Mouse (Mus musculus) left cerebral cortex, adult 8-10 months (tissue): ENCODE measurements around the gene Gm9195. TPM values are rescaled to one million over a fixed set of nuclear protein-coding genes. Genes with fewer than 3 reads are reported as not detected.

ENCODE experiments used
- DNase-seq, 2 experiments: peaks; one replicate each; pipeline ENCODE4 v3.0.0; 2022; ENCODE audit warnings: low spot score in 2 of 2
- total RNA-seq, 4 experiments: library from RNA; stranded (reverse); gene quantifications; 2 replicates each; pipeline ENCODE4 v1.2.4; 2022

The Gm9195 gene
- total RNA-seq, result not detected

DNA sequence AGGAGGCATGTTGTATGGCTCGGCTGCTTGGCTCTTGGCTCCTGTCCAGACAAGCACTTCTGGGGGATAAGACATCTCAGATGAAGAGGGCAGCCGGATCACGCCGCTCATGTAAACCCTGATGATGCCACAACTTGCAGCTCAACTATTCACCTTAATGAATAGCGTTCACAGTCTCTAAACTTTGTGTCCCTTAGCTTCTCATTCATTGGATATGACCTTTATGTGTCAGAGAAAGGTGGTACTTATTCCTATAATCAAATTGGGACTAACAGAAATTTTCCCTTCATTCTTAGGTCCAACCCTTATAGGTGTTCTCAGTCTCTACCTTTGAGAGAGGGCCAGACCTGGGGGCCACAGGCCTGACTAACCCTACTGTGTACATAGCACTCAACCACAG, at the start of gene Gm9195:
TSS of gene Gm9195 (minus strand) at position 101 of the 400 bp plus-strand sequence.
- DNase-seq, result no peak

DNA sequence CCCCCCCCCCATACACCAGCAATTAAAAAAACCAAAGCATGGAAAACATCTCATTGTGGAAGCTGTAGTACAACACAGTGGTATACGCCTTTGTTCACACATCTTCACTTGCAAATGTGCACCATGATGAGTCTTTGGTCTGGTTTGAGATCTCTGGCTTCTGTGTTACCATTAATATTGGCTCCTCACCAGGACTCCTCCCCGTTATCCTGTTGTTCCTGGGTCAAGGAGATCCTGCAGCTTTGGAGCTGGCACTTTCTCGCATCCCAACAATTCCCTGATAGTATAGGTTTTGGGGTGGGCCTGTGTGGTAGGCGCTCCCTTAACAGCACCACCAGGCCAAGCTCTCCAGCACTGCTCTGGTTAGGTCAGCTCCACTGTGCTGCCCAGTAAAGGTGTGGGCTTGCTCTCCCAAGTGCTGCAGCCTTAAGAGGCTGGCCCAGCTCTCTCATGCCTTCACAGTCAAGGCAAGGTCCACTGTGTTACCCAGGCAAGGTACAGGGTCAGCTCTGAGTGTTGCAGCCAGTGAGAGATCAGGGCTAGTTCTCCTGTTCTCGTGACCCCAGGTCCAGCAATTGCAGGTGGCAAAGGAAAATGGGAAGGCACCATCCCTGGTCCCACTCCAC, 44.9 kb upstream of the Gm9195 start:
- DNase-seq, result no peak

- DNase-seq, result no peak
These were observed 42.2 kb upstream of the Gm9195 start for GRCm38 (mm10) chr14:72533862-72534261.

DNA sequence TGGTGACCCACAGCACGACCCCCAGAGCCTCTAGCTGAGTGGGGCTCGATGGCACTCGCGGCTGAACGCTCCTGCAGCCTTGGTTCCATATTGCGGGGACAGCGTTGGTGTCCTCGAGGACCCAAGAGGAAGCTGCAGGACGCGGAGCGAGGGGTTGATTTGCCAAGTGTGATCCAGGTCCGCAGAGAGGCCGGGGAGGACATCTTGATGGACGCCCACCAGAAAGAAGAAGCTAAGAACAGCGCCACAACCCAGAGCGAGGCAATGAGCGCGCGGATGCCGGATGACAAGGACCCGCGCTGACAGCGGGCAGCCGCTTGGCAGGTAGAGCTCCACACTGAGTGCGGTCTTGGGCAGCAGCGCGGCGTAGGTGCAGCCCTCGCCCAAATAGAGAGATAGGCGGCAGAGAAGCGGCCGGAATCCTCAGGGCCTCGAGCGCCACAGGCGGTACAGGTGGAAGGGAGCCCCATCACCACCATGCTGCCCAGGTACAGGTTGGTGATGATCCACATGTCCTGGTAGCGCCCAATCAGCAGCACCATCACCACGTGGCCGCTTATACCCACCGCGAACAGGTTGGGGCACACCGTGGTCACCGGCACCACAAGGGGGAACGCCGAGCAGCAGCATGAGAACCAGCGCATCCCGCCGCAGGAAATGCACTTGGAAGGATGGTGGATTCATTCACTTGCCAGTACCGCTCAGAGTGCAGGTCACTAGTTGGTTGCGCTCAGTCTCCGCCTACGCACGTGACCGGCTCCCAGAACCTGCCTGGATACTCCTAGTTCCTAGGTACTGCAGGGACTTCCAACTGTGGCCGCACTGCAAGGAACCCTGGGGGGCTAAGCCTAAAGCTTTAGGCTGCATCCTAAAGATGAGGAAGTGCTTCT, 40.6 kb upstream of the Gm9195 start:
- DNase-seq, result no peak

GRCm38 (mm10) chr14:72527126-72527525, 35.5 kb upstream of the Gm9195 start:
- no peak for DNase-seq

GRCm38 (mm10) chr14:72519561-72519960, 27.9 kb upstream of the Gm9195 start:
- DNase-seq, result no peak

GRCm38 (mm10) chr14:72518786-72519185, 27.1 kb upstream of the Gm9195 start:
- DNase-seq, result no peak

DNA sequence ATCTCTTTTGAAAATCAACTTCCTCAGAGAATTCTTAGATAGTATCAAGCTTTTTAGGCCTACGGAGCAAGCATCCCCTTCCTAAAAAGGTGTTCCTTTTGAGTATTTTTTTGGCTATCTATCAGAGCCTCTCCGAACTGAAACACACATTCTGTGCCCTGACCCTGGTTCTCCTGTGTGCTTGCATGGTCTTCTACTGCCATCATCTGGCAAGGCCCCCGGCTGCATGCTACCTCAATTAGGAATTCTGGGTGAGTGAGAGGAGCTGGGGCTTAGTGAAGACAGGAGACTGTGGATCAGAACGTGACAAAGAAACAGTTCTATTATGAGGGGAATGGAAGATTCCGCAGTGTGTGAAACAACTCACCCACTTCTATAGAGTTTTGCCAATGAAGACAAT, 24.7 kb upstream of the Gm9195 start:
- peak in 1 of 2 experiments; percentile 13 for DNase-seq

- DNase-seq, result no peak
These were observed 15.2 kb upstream of the Gm9195 start for GRCm38 (mm10) chr14:72506723-72507420.

DNA sequence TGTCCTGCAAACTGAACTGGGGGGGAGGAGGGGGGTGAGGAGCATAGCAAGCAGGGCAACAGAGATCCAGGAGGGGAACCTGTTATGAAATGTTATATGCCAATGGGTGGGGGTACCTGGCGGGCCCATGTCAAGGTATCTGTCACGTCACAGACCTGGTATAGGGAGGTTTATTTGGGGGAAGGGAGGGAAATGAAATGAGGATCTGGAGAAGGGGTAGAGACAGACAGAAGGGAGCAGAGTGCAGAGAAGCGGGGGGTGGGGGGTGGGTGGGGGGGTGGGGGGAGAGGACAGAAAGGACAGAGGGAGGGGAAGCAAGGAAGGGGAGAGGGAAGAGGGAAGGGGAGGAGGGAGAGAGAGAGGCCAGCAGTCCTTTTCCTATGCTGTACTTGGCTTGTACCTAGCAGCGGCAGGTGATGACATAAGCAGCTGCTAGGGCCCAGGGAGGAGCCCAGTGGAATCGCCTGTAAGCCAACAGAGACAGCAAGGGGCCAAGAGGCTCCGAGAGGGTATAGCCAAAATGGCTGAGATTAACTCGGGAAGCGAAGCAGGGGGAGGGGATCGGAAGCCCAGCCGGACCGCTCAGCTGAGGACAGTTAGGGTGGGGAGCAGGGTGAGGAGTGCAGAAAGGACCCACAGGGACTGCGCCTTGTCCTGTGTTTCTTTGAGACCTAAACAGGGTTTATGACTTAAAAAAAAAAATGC, 14.5 kb upstream of the Gm9195 start:
- no peak for DNase-seq

- DNase-seq, result no peak
These were observed 13.3 kb upstream of the Gm9195 start for GRCm38 (mm10) chr14:72504985-72505384.

DNA sequence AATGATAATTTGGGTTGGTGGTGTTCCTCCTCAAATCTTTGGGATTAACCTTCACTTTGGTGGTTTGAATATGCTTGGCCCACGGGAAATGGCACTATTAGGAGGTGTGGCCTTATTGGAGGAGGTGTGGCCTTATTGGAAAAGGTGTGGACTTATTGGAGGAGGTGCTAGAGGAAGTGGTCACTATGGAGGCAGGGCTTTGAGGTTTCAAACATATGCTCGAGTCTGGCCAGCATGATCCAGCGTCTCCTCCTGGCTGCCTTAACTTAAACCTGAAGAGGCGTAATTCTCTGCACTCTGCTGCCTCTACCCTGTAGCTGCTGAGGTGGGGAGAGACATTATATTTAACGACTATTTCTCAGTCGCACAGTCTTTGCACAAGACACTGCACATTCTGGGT, 11.6 kb upstream of the Gm9195 start:
- no peak for DNase-seq

DNA sequence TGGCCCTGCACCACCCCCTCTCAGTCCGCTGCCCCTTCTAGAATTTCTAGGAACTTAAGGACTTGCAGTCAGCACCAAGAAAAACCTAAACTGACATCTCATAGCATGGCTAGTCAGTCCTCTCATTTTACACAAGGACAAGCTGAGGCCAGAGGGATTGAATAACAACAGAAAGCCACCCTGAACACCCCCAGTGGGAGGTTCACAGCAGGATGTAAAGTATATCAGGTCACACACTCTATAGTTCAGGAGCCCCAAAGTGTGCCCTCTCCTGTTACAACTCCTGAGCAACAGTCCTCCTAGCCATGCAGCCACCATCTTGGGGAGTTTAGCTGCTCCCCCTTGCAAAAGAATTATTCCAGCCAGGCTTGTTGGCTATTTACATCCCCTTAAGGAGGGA, 2.1 kb upstream of the Gm9195 start:
- no peak for DNase-seq

DNA sequence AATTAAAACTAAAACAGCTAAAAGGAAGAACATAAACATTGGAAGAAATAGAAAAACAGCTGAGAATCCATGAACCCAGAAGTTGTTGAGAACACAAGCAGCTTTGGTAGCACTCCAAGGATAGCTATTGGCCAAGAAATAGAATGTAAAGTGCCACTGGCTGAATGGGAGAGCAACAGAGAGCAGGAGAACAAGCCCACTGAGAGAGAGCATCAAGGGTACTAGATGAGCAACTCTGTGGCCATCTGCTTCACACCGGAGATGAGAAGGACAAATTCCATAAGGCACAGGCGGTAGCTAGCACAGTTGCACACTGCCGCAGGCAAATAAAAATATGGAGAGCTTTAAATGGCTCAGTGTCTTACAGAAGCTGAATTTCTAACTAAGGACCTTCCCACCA, 1.3 kb downstream of the Gm9195 start:
- no peak for DNase-seq

- no peak for DNase-seq
These were observed 17.1 kb downstream of the Gm9195 start for GRCm38 (mm10) chr14:72474501-72474900.

GRCm38 (mm10) chr14:72468429-72468828, 23.2 kb downstream of the Gm9195 start:
- DNase-seq, result no peak

GRCm38 (mm10) chr14:72466384-72466783, 25.3 kb downstream of the Gm9195 start:
- DNase-seq, result no peak

DNA sequence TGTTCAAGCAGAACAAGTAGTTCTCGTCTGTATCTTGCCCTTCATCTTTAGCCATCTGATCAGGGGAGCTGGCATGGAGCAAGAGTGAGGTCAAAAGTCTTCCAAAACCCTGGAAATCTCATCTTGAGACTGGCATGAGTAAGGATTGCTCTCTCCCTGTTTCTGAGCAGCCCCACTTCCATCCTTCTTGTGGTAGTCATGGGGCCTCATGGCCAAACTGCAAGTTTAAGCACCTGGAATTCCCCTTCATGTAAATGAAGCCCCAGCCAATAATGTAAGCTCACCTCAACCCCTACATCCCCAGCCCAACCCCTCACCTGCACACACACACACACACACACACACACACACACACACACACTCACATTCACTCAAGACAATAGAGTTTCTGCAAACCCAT, 30.0 kb downstream of the Gm9195 start:
- no peak for DNase-seq

GRCm38 (mm10) chr14:72460291-72460690, 31.3 kb downstream of the Gm9195 start:
- no peak for DNase-seq

DNA sequence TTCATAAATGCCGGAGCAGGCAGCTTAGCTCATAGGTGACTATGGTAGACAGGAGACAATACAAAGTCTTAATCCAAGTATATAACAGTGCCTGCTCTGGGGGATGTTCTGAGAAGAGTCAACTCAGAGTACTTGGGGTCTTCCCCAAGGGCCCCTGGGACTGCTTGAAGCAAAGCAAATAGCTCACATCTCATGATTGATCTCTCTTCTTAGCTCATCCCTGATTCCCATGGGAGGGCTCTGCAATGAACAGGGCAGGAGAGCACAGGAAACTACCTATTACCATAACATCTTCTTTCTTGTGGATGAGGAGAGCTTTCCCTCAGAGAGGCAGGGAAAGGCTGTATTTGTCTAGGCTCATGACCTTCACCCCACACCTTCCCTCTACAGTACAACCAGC, 32.7 kb downstream of the Gm9195 start:
- DNase-seq, result no peak
